Mouse (Mus musculus) intestine, embryonic 15.5 days (tissue): ENCODE data around the gene 4930407I10Rik. TPM values are rescaled to one million over a fixed set of nuclear protein-coding genes. Genes with fewer than 3 reads are reported as not detected.

Experiments used
- ATAC-seq: fragments of 200-750 bp; cut with Nextera tagmentation; 2 replicates; pipeline ENCODE4 v1.8.0; 2017; ENCODE audit warnings: moderate TSS enrichment, moderate library complexity
- H3K27ac ChIP-seq: fragments of 300-500 bp; sonication (generic); 2 replicates; pipeline ENCODE4 v1.5.1; 2015; ENCODE audit warnings: mild to moderate bottlenecking, inconsistent platforms
- H3K27me3 ChIP-seq: fragments of 300-500 bp; sonication (generic); replicated peaks from 2 replicates; pipeline ENCODE4 v1.6.1; 2015; ENCODE audit warnings: inconsistent platforms
- H3K36me3 ChIP-seq: fragments of 300-500 bp; sonication (generic); 2 replicates; pipeline ENCODE4 v1.6.1; 2015; ENCODE audit warnings: inconsistent platforms
- H3K4me1 ChIP-seq: fragments of 300-500 bp; sonication (generic); replicated peaks from 2 replicates; pipeline ENCODE4 v1.6.1; 2015; ENCODE audit warnings: inconsistent platforms
- H3K4me2 ChIP-seq: fragments of 300-500 bp; sonication (generic); replicated peaks from 2 replicates; pipeline ENCODE4 v1.6.1; 2015; ENCODE audit warnings: mild to moderate bottlenecking, inconsistent platforms
- H3K4me3 ChIP-seq: fragments of 300-500 bp; sonication (generic); replicated peaks from 2 replicates; pipeline ENCODE4 v1.5.1; 2015; ENCODE audit warnings: inconsistent platforms
- H3K9ac ChIP-seq: fragments of 300-500 bp; sonication (generic); 2 replicates; pipeline ENCODE4 v1.6.1; 2015; ENCODE audit warnings: inconsistent platforms
- H3K9me3 ChIP-seq: fragments of 300-500 bp; sonication (generic); 2 replicates; pipeline ENCODE4 v1.6.1; 2016; ENCODE audit warnings: inconsistent platforms
- WGBS: fragments of 180-500 bp; shearing (Covaris S2); methylation state at CpG from one replicate; pipeline ENCODE4 v1.1.7; 2015; 5-methylcytosine and 5-hydroxymethylcytosine counted together
- polyA plus RNA-seq: library from polyadenylated mRNA; unstranded; fragments of >200 nt; fragmentation: Nextera tagmentation; extraction: Ambion mirVana; gene quantifications from 2 replicates; pipeline ENCODE4 v1.2.1, GENCODE M21; 2015

Gene 4930407I10Rik
- polyA plus RNA-seq, 1 experiment from 2014 or later, result not detected

GRCm38 (mm10) chr15:82069898-82070297, 10.9 kb downstream of the 4930407I10Rik start, which contains the start of gene Mei1:
Gene Mei1 (plus strand): TSS chr15:82069996.
- ATAC-seq, result no peak
- H3K27me3 ChIP-seq, result peaks cover 44% of the 10 kb centered on the region
- H3K9ac ChIP-seq, result no peak within 1 kb of the TSS
- H3K27ac ChIP-seq, result no peak within 1 kb of the TSS
- H3K9me3 ChIP-seq, result no peaks in the 10 kb centered on the region
- 19% methylated on average over 40 of the region's 40 CpGs for WGBS
- H3K4me2 ChIP-seq, result peak within 1 kb of the TSS; percentile 46
- H3K36me3 ChIP-seq, result no peaks in the 10 kb centered on the region
- no peak within 1 kb of the TSS for H3K4me3 ChIP-seq
- peaks cover 5% of the 10 kb centered on the region; the same call in 1 of the 2 replicates for H3K4me1 ChIP-seq

GRCm38 (mm10) chr15:82071816-82072469, 13.0 kb downstream of the 4930407I10Rik start:
- H3K4me3 ChIP-seq, result no peak overlapping the region
- no peak overlapping the region for H3K27ac ChIP-seq
- 87% methylated on average over 26 of the region's 26 CpGs for WGBS
- no peaks in the 10 kb centered on the region for H3K36me3 ChIP-seq
- H3K9ac ChIP-seq, result no peak overlapping the region
- ATAC-seq, result no peak
- H3K9me3 ChIP-seq, result no peaks in the 10 kb centered on the region
- H3K4me2 ChIP-seq, result no peak overlapping the region
- peaks cover 5% of the 10 kb centered on the region; the same call in 1 of the 2 replicates for H3K4me1 ChIP-seq
- peaks cover 40% of the 10 kb centered on the region for H3K27me3 ChIP-seq

DNA sequence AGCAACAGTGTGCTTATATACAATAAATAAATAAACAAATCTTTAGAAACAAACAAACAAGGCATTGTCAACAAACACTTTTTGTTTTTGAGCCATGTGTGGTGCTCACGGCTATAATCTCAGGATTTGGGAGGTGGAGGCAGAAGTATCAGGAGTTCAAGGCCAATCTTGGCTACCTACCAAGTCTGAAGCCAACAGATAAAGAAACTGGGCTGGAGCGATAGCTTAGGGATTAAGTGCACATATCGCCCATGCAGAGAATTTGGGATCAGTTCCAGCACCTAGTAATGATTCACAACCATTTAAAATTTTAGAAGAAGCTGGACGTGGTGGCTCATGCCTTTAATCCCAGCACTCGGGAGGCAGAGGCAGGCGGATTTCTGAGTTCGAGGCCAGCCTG, 14.5 kb downstream of the 4930407I10Rik start:
- Histone ChIP-seq H3K4me2 (no peak overlapping the region), H3K9me3 (no peaks in the 10 kb centered on the region), H3K9ac (no peak overlapping the region), H3K27ac (no peak overlapping the region), H3K27me3 (peaks cover 37% of the 10 kb centered on the region), H3K4me1 (peaks cover 5% of the 10 kb centered on the region; the same call in 1 of the 2 replicates), H3K36me3 (no peaks in the 10 kb centered on the region), H3K4me3 (no peak overlapping the region)
- no peak for ATAC-seq
- WGBS, result 81% methylated on average over 7 of the region's 7 CpGs

DNA sequence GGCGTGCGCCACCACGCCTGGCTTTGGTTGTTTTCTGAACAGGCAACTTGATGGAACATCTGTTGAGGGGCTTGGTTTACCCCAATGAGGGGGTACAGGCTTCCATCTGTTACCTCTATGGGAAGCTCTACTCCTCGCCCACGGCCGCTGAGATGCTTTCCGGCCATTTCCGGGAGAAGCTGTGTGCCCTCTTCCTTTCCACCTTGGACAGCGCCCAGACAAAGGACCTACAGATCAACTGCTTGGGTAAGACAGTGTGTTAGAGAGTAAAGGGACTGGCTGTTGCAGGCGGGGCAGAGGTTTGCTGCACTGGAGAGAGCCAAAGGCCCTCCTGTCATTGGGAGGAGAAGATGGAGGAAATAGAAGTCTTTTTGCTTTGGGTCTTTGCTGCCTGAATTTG, 20.9 kb downstream of the 4930407I10Rik start:
- H3K9me3 ChIP-seq, result no peaks in the 10 kb centered on the region
- H3K27ac ChIP-seq, result no peak overlapping the region
- 53% methylated on average over 10 of the region's 10 CpGs for WGBS
- 0 out of 2 replicates have a peak, but pooled peaks cover 9% of the 10 kb centered on the region for H3K27me3 ChIP-seq
- H3K4me2 ChIP-seq, result no peak overlapping the region
- H3K4me1 ChIP-seq, result no peaks in the 10 kb centered on the region
- no peak overlapping the region for H3K9ac ChIP-seq
- H3K36me3 ChIP-seq, result no peaks in the 10 kb centered on the region
- no peak overlapping the region for H3K4me3 ChIP-seq
- no peak for ATAC-seq

GRCm38 (mm10) chr15:82081161-82081560, 22.2 kb downstream of the 4930407I10Rik start:
- Histone ChIP-seq H3K9me3 (no peaks in the 10 kb centered on the region), H3K27ac (no peak overlapping the region), H3K4me3 (no peak overlapping the region), H3K9ac (no peak overlapping the region), H3K4me2 (no peak overlapping the region), H3K4me1 (no peaks in the 10 kb centered on the region), H3K36me3 (no peaks in the 10 kb centered on the region), H3K27me3 (peaks cover 13% of the 10 kb centered on the region; the same call in 1 of the 2 replicates)
- no peak for ATAC-seq
- 39% methylated on average over 7 of the region's 7 CpGs for WGBS

- peaks cover 23% of the 10 kb centered on the region for H3K27me3 ChIP-seq
- H3K27ac ChIP-seq, result no peak overlapping the region
- H3K4me2 ChIP-seq, result no peak overlapping the region
- ATAC-seq, result no peak
- H3K9me3 ChIP-seq, result no peaks in the 10 kb centered on the region
- WGBS, result 80% methylated on average over 9 of the region's 9 CpGs
- no peak overlapping the region for H3K4me3 ChIP-seq
- no peak overlapping the region for H3K9ac ChIP-seq
- H3K4me1 ChIP-seq, result no peaks in the 10 kb centered on the region
- no peaks in the 10 kb centered on the region for H3K36me3 ChIP-seq
These were observed 26.7 kb downstream of the 4930407I10Rik start for GRCm38 (mm10) chr15:82085606-82086005.

GRCm38 (mm10) chr15:82086131-82086530, 27.2 kb downstream of the 4930407I10Rik start:
- Histone ChIP-seq H3K4me3 (no peak overlapping the region), H3K27me3 (peaks cover 22% of the 10 kb centered on the region), H3K9ac (no peak overlapping the region), H3K27ac (no peak overlapping the region), H3K36me3 (no peaks in the 10 kb centered on the region), H3K4me2 (no peak overlapping the region), H3K9me3 (no peaks in the 10 kb centered on the region), H3K4me1 (no peaks in the 10 kb centered on the region)
- no peak for ATAC-seq
- 76% methylated on average over 12 of the region's 12 CpGs for WGBS

DNA sequence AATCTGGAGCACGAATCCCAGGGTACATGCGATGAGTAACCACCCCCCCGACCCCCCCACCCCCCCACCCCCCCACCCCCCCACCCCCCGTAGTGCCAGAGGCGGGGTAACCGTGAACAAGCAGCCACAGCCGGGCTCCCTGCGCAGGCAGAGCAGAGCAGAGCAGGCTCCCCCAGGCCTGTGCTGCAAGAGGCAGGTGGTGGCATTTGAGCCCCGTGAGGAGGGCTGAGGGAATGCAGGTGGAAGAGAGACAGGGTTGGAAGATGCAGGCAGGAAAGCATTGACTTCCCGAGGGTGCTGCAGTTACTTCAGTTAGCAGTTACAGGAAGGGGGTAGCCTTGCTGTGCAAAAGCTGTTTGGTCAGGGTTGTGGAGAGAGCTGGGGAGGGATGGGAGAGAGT, 28.3 kb downstream of the 4930407I10Rik start:
- no peaks in the 10 kb centered on the region for H3K4me1 ChIP-seq
- H3K4me2 ChIP-seq, result no peak overlapping the region
- H3K9ac ChIP-seq, result no peak overlapping the region
- no peak for ATAC-seq
- H3K36me3 ChIP-seq, result no peaks in the 10 kb centered on the region
- 13% methylated on average over 10 of the region's 10 CpGs for WGBS
- H3K27ac ChIP-seq, result no peak overlapping the region
- peaks cover 19% of the 10 kb centered on the region for H3K27me3 ChIP-seq
- H3K4me3 ChIP-seq, result no peak overlapping the region
- H3K9me3 ChIP-seq, result no peaks in the 10 kb centered on the region

- no peak overlapping the region for H3K4me2 ChIP-seq
- no peak overlapping the region for H3K27ac ChIP-seq
- ATAC-seq, result no peak
- H3K4me3 ChIP-seq, result no peak overlapping the region
- no peaks in the 10 kb centered on the region for H3K36me3 ChIP-seq
- H3K9me3 ChIP-seq, result no peaks in the 10 kb centered on the region
- 71% methylated on average over 7 of the region's 7 CpGs for WGBS
- H3K4me1 ChIP-seq, result no peaks in the 10 kb centered on the region
- H3K27me3 ChIP-seq, result peaks cover 15% of the 10 kb centered on the region
- no peak overlapping the region for H3K9ac ChIP-seq
These were observed 32.1 kb downstream of the 4930407I10Rik start for GRCm38 (mm10) chr15:82091061-82091460.

- Histone ChIP-seq H3K4me3 (no peak overlapping the region), H3K27me3 (peaks cover 11% of the 10 kb centered on the region), H3K9ac (no peak overlapping the region), H3K9me3 (no peaks in the 10 kb centered on the region), H3K4me1 (no peaks in the 10 kb centered on the region), H3K4me2 (no peak overlapping the region), H3K27ac (no peak overlapping the region), H3K36me3 (no peaks in the 10 kb centered on the region)
- WGBS, result 23% methylated on average over 8 of the region's 8 CpGs
- no peak for ATAC-seq
These were observed 48.1 kb downstream of the 4930407I10Rik start for GRCm38 (mm10) chr15:82106953-82107555.
